ENCODE assay signal across 1 mouse cellular context in the genomic region with DNA sequence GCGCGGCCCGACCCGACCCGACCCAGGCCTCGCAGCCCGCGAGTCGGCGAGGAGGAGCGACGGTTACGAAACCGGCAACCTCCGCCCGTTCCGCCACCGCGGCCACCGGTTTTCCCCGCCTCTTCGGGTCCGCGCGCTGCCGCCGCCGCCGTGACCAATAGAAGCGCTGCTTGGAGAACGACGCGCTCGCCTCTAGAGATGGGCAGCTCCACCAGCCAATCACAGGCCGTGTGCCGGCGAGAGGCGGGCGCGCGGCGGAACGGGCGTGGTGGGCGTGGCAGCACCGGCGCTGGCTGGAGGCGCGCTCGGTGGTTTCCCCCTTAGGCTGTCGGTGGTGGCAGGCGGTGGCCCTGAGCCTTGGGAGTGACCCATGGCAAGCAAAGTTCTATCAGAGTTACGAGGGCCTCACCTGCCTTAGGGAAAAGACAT.
A peak's percentile ranks its signal among the peaks of the same experiment; 100 is the strongest.
TF ChIP-seq lines count a peak whose summit lies in the region.

A gene (minus strand): TSS at position 138 of the 429 bp plus-strand sequence.

TF ChIP-seq in CH12.LX, 34 proteins besides CTCF, POLR2A, EP300 and RAD21 (continued from another document):
- no peak for TF ChIP-seq SIN3A (IDR thresholded peaks at IDR 0.05; ENCODE audit: low read length)
- TF ChIP-seq USF2 (conservative IDR thresholded peaks at IDR 0.05; ENCODE audit: low read depth, low read length) = no peak
- no peak for TF ChIP-seq KAT2A (IDR thresholded peaks at IDR 0.05; ENCODE audit: insufficient replicate concordance, low read length)
- TF ChIP-seq ZMIZ1 (IDR thresholded peaks at IDR 0.05; ENCODE audit: low read depth, low read length) = peak; percentile 80
- no peak for TF ChIP-seq USF1 (IDR thresholded peaks at IDR 0.05; ENCODE audit: low read depth, low read length)
- TF ChIP-seq MXI1 (IDR thresholded peaks at IDR 0.05; ENCODE audit: low read depth, low read length) = peak; percentile 51; the same call in 1 of the 2 replicates
- TF ChIP-seq NRF1 (IDR thresholded peaks at IDR 0.05; ENCODE audit: low read depth, low read length) = peak; percentile 45; the same call in 1 of the 2 replicates
- no peak for TF ChIP-seq MAZ (IDR thresholded peaks at IDR 0.05; ENCODE audit: low read depth, low read length)
- TF ChIP-seq TBP (conservative IDR thresholded peaks at IDR 0.05; ENCODE audit: low read depth, low read length) = 0 out of 2 replicates have a peak, but pooled peaks have one; percentile 9
- no peak for TF ChIP-seq PAX5 (IDR thresholded peaks at IDR 0.05; ENCODE audit: low read length)
- no peak for TF ChIP-seq MAFK (IDR thresholded peaks at IDR 0.05; ENCODE audit: insufficient replicate concordance, low read length)
- peak; percentile 77 for TF ChIP-seq TCF12 (IDR thresholded peaks at IDR 0.05; ENCODE audit: low read depth, low read length)
- TF ChIP-seq IRF4 (IDR thresholded peaks at IDR 0.05; ENCODE audit: low read depth, low read length) = no peak; the same call in 1 of the 2 replicates
- TF ChIP-seq CHD1 (IDR thresholded peaks at IDR 0.05; ENCODE audit: low read depth, low read length) = no peak
- TF ChIP-seq NELFE (IDR thresholded peaks at IDR 0.05; ENCODE audit: low read depth, low read length) = peak; percentile 78; the same call in 1 of the 2 replicates
- TF ChIP-seq POLR2AphosphoS2 (IDR thresholded peaks at IDR 0.05; ENCODE audit: low read depth, low read length) = no peak; the same call in 1 of the 2 replicates
